Mouse (Mus musculus): ENCODE measurements at regions not wholly inside any gene's neighbourhood (a gene's known extent, or its start where the extent isn't known, plus 50 kb on each side); places are given as distances from the start of the nearest gene placed in this dataset.

DNA sequence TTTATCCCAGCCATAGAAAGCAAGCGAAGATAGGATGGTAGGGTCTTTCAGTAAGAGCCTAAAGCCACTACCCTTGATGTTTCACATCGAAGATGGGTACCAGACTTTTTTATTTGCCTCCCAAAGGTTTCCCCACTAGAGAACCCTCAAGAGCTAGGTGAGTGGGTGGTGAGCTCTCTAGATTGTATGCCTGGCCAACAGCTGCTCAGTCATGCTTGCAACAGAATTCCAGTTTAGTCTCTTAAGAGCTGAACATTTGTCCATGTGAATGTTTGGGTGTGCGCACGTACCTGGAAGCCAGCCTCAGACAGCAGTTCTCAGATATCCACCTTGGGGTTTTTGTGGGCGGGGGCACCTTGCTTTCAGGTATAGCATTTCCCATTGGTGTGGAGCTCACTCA, 218.5 kb downstream of the Suds3 start:
- Histone ChIP-seq H3K4me3 (no peak overlapping the region), H3K36me3 (no peaks in the 10 kb centered on the region), H3K4me1 (no peaks in the 10 kb centered on the region), H3K4me2 (no peak overlapping the region), H3K27ac (no peak overlapping the region), H3K9me3 (no peaks in the 10 kb centered on the region), H3K9ac (no peak overlapping the region), H3K27me3 (no peaks in the 10 kb centered on the region)
- no peak for ATAC-seq (ENCODE audit: insufficient number of reproducible peaks, low FRiP score, low TSS enrichment, low read depth)
- 84% methylated on average over 5 of the region's 5 CpGs for WGBS

- no peak overlapping the region for H3K4me2 ChIP-seq
- H3K36me3 ChIP-seq: no peaks in the 10 kb centered on the region
- no peak overlapping the region for H3K27ac ChIP-seq
- no peak overlapping the region for H3K4me3 ChIP-seq
- no peaks in the 10 kb centered on the region for H3K27me3 ChIP-seq
- no peak for ATAC-seq (ENCODE audit: insufficient number of reproducible peaks, low FRiP score, low TSS enrichment, low read depth)
- no peaks in the 10 kb centered on the region for H3K4me1 ChIP-seq
- H3K9me3 ChIP-seq: no peaks in the 10 kb centered on the region
- H3K9ac ChIP-seq: no peak overlapping the region
- 55% methylated on average over 12 of the region's 12 CpGs for WGBS
These were observed 220.7 kb downstream of the Suds3 start for GRCm38 (mm10) chr5:116895036-116895783.

- Histone ChIP-seq H3K9ac (no peak overlapping the region), H3K4me3 (no peak overlapping the region), H3K27me3 (no peaks in the 10 kb centered on the region), H3K4me1 (no peaks in the 10 kb centered on the region), H3K4me2 (no peak overlapping the region), H3K36me3 (no peaks in the 10 kb centered on the region), H3K27ac (no peak overlapping the region), H3K9me3 (no peaks in the 10 kb centered on the region)
- 77% methylated on average over 6 of the region's 6 CpGs for WGBS
- ATAC-seq (ENCODE audit: insufficient number of reproducible peaks, low FRiP score, low TSS enrichment, low read depth): no peak
These were observed 221.3 kb downstream of the Suds3 start for GRCm38 (mm10) chr5:116894575-116894974.

GRCm38 (mm10) chr5:116892877-116893276, 223.0 kb downstream of the Suds3 start:
- no peak overlapping the region for H3K4me3 ChIP-seq
- ATAC-seq (ENCODE audit: insufficient number of reproducible peaks, low FRiP score, low TSS enrichment, low read depth): no peak
- WGBS: 83% methylated on average over 13 of the region's 13 CpGs
- no peaks in the 10 kb centered on the region for H3K4me1 ChIP-seq
- no peaks in the 10 kb centered on the region for H3K27me3 ChIP-seq
- no peaks in the 10 kb centered on the region for H3K9me3 ChIP-seq
- H3K9ac ChIP-seq: no peak overlapping the region
- H3K27ac ChIP-seq: no peak overlapping the region
- no peaks in the 10 kb centered on the region for H3K36me3 ChIP-seq
- H3K4me2 ChIP-seq: no peak overlapping the region

DNA sequence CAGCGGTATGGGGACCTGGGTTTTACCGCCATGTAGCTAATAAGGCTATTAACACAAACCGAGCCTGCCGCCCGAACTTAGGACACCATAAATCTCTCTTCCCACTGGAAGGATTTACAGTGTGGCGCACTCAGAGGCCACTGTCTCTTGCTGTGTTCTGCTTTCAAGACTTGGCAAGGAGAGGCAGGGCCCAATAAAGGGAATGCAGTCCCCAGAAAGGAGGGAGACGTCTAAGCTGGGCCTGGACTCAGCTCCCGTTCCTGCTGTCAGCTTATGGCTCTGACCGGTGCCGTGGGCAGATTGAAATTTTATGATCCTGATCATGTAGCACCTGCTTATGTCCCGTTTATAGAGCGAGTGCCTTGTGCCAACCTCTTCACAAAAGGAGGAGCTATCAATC, 226.7 kb downstream of the Suds3 start:
- no peak overlapping the region for H3K4me3 ChIP-seq
- no peaks in the 10 kb centered on the region for H3K9me3 ChIP-seq
- no peaks in the 10 kb centered on the region for H3K36me3 ChIP-seq
- 35% methylated on average over 12 of the region's 12 CpGs for WGBS
- no peaks in the 10 kb centered on the region for H3K27me3 ChIP-seq
- ATAC-seq (ENCODE audit: insufficient number of reproducible peaks, low FRiP score, low TSS enrichment, low read depth): no peak
- no peak overlapping the region for H3K27ac ChIP-seq
- no peak overlapping the region for H3K4me2 ChIP-seq
- H3K9ac ChIP-seq: no peak overlapping the region
- no peaks in the 10 kb centered on the region for H3K4me1 ChIP-seq

- Histone ChIP-seq H3K9ac (no peak overlapping the region), H3K4me1 (no peaks in the 10 kb centered on the region), H3K36me3 (no peaks in the 10 kb centered on the region), H3K4me2 (no peak overlapping the region), H3K27me3 (no peaks in the 10 kb centered on the region), H3K27ac (no peak overlapping the region), H3K4me3 (no peak overlapping the region), H3K9me3 (no peaks in the 10 kb centered on the region)
- no peak for ATAC-seq (ENCODE audit: insufficient number of reproducible peaks, low FRiP score, low TSS enrichment, low read depth)
- 63% methylated on average over 23 of the region's 23 CpGs for WGBS
These were observed 229.5 kb downstream of the Suds3 start for GRCm38 (mm10) chr5:116886181-116887136.

DNA sequence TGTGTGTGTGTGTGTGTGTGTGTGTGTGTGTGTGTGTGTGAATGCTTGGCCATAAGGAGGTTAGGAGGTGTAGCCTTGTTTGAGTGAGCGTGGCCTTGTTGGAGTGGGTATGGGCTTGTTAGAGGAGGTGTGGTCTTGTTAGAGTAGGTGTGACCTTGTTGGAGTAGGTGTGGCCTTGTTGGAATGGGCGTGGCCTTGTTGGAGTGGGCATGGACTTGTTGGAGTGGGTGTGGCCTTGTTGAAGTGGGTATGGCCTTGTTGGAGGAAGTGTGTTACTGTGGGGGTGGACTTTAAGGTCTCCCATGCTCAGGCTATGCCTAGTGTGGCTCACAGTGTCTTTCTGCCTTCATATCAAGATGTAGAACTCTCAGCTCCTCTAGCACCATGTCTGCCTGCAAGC, 236.2 kb downstream of the Suds3 start:
- 84% methylated on average over 2 of the region's 2 CpGs for WGBS
- H3K27ac ChIP-seq: no peak overlapping the region
- no peak overlapping the region for H3K4me2 ChIP-seq
- no peaks in the 10 kb centered on the region for H3K9me3 ChIP-seq
- no peak overlapping the region for H3K4me3 ChIP-seq
- H3K4me1 ChIP-seq: no peaks in the 10 kb centered on the region
- 0 out of 2 replicates have a peak, but pooled peaks have one; percentile 24 for ATAC-seq (ENCODE audit: insufficient number of reproducible peaks, low FRiP score, low TSS enrichment, low read depth)
- no peaks in the 10 kb centered on the region for H3K27me3 ChIP-seq
- no peaks in the 10 kb centered on the region for H3K36me3 ChIP-seq
- H3K9ac ChIP-seq: no peak overlapping the region

- H3K4me2 ChIP-seq: no peak overlapping the region
- H3K4me1 ChIP-seq: no peaks in the 10 kb centered on the region
- no peak for ATAC-seq (ENCODE audit: insufficient number of reproducible peaks, low FRiP score, low TSS enrichment, low read depth)
- H3K9me3 ChIP-seq: no peaks in the 10 kb centered on the region
- H3K27me3 ChIP-seq: no peaks in the 10 kb centered on the region
- H3K36me3 ChIP-seq: no peaks in the 10 kb centered on the region
- H3K4me3 ChIP-seq: no peak overlapping the region
- 86% methylated on average over 2 of the region's 2 CpGs for WGBS
- H3K27ac ChIP-seq: no peak overlapping the region
- H3K9ac ChIP-seq: no peak overlapping the region
These were observed 241.0 kb downstream of the Suds3 start for GRCm38 (mm10) chr5:116874941-116875340.

GRCm38 (mm10) chr5:116868115-116868514, 247.8 kb downstream of the Suds3 start:
- no peak overlapping the region for H3K27ac ChIP-seq
- H3K4me2 ChIP-seq: no peak overlapping the region
- 77% methylated on average over 5 of the region's 5 CpGs for WGBS
- no peak overlapping the region for H3K4me3 ChIP-seq
- H3K9me3 ChIP-seq: no peaks in the 10 kb centered on the region
- no peaks in the 10 kb centered on the region for H3K36me3 ChIP-seq
- H3K9ac ChIP-seq: no peak overlapping the region
- no peaks in the 10 kb centered on the region for H3K27me3 ChIP-seq
- no peak for ATAC-seq (ENCODE audit: insufficient number of reproducible peaks, low FRiP score, low TSS enrichment, low read depth)
- H3K4me1 ChIP-seq: no peaks in the 10 kb centered on the region

DNA sequence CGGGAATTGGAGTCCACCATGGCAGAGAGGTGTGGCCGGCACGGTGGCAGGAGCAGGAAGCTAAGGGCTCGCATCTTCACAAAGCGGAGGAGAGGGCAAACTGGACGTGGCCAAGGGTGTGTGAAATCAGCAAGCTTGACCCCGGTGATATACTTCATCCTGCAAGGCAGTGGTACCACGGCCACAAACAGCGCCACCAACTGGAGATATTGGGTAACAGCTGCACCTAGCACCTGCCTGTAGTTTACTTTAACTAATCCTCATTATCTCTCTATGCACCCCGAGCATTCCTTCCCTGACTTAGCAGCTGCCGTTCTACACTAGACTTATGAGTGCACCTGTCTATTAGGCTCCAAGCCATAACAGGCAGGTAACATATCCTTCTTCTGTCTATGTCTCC, 251.6 kb downstream of the Suds3 start:
- no peak overlapping the region for H3K4me2 ChIP-seq
- no peaks in the 10 kb centered on the region for H3K9me3 ChIP-seq
- no peak overlapping the region for H3K4me3 ChIP-seq
- H3K9ac ChIP-seq: no peak overlapping the region
- H3K27me3 ChIP-seq: no peaks in the 10 kb centered on the region
- no peaks in the 10 kb centered on the region for H3K4me1 ChIP-seq
- WGBS: 88% methylated on average over 11 of the region's 11 CpGs
- no peak overlapping the region for H3K27ac ChIP-seq
- no peaks in the 10 kb centered on the region for H3K36me3 ChIP-seq
- ATAC-seq (ENCODE audit: insufficient number of reproducible peaks, low FRiP score, low TSS enrichment, low read depth): no peak

DNA sequence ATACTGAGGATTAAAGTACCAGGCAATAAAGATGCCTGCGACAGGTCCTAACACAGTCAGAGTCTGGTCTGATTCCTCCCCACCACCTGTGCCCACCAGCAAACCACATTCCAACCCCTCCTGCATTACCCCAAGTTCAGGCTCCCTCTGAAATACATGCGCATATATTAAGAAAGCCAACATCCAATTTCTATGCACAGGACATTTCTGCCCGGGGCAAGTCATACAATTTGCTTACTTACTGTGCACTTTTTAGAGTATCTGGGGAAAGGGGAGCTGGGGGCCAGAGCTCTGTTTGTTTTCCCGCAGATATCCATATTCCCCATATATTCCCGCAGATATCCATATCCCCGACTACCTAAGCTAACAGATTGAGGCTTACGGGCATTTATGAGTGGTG, 261.1 kb upstream of the Srrm4 start:
- H3K36me3 ChIP-seq: no peaks in the 10 kb centered on the region
- no peak overlapping the region for H3K9ac ChIP-seq
- H3K9me3 ChIP-seq: no peaks in the 10 kb centered on the region
- H3K4me1 ChIP-seq: no peaks in the 10 kb centered on the region
- no peak overlapping the region for H3K4me3 ChIP-seq
- no peak overlapping the region for H3K4me2 ChIP-seq
- no peak overlapping the region for H3K27ac ChIP-seq
- no peak for ATAC-seq (ENCODE audit: insufficient number of reproducible peaks, low FRiP score, low TSS enrichment, low read depth)
- 69% methylated on average over 7 of the region's 7 CpGs for whole genome bisulfite sequencing
- H3K27me3 ChIP-seq: no peaks in the 10 kb centered on the region

- no peak overlapping the region for H3K4me3 ChIP-seq
- no peak overlapping the region for H3K4me2 ChIP-seq
- H3K4me1 ChIP-seq: no peaks in the 10 kb centered on the region
- WGBS: 71% methylated on average over 3 of the region's 3 CpGs
- H3K27ac ChIP-seq: no peak overlapping the region
- no peaks in the 10 kb centered on the region for H3K9me3 ChIP-seq
- H3K27me3 ChIP-seq: no peaks in the 10 kb centered on the region
- no peak for ATAC-seq (ENCODE audit: insufficient number of reproducible peaks, low FRiP score, low TSS enrichment, low read depth)
- H3K36me3 ChIP-seq: no peaks in the 10 kb centered on the region
- H3K9ac ChIP-seq: no peak overlapping the region
These were observed 240.3 kb upstream of the Srrm4 start for GRCm38 (mm10) chr5:116831874-116832273.
